Mouse (Mus musculus): Measurements from ENCODE around the gene Polr3h.

DNA sequence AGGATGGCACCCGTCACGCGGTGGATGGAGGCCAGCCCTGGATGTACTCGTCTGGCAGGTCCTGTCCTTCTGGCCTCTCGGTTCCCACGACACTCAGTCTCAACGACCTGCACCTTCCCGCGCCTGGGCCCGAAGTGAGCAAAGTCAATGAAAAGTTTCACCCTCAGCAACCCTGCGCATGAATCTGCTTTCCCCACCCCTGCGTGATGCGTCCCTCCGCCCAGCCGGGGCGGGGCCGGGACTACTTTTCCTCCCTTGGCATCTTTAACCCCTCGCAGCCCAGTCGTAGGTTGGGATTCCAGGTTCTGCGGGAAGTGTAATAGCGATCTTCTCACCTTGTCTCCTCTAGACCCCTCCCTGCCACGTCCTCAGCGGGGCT is 67.9 kb downstream of the Polr3h start:
- TF ChIP-seq GATA1 (IDR thresholded peaks at IDR 0.05; ENCODE audit: borderline replicate concordance, low read length) (no peak), FLI1 (IDR thresholded peaks at IDR 0.05; ENCODE audit: low read length) (no peak)

Data from megakaryocyte, embryonic 14.5 days (primary cell).